Mouse (Mus musculus): Measurements from ENCODE around the gene Tsacc.

Tsacc gene

DNA sequence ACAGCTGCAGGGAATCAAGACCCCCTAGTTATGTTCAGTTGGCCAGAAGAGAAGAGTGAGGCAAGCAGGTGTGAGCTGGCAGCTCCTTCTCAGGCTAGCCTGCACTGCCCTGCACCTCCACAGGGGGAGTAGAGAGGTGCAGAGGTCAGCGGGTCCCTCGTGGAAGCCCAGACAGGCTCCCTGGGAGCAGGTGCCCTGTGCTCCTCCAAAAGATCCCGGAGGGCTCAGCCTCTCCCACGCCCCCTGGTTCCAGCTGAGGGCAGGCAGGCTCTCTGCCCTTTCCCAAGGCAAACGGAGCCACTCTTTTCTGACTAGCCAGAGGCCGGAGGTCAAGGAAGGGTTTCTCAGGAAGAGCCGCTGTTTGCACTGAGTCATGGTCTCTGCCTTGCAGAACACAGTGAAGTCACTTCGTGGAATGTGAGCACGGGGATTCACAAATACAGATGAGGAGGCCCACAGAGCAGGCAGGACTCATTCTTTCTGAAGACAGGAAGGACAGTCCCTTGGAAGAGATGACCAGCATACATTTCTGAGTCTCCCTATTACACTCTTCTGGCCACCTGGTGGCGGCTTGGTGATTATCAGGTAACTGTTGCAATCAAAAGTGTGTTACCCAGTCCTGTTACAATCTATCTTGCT is 59.1 kb downstream of the Tsacc start:
- no peak for DNase-seq

DNA sequence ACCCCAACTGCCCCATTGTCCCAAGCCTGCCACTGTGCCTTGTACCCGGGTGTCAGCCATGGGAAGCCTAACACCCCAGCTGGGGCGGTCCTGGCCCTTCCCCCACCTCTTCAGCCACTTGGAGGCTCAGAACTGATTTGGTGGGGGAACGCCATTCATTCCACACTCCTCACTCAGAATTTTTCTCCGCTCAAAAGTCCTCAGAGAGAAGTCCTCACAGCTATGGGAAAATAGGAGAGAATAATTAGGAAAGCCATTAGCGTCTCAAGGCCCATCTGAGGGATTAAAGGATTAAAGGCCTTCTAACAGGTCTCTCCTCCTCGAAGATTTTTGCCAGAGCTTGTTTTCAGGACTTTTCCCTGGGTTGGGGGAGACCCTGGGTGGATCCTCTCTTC is 59.6 kb downstream of the Tsacc start:
- no peak for DNase-seq

DNA sequence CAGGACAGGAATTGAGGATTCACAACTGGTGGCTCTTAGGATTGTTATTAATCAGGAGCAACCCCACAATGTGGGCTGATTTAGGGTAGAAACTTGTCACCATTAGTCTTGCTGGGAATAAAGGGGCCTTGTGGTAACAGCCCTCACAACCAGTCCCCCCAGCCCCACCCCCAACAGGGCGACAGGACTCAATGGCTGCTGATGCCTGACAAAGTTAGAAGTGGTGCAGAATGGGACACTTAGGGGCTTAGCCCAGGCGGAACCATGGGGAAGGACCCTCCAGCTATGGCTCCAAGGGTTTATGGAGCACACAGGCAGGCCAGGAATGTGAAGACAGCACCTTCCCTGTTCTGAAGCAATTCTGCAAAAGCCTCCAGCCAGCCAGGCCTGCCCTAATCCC is 61.2 kb downstream of the Tsacc start:
- DNase-seq = no peak

- no peak for DNase-seq
These were observed 61.6 kb downstream of the Tsacc start for GRCm38 (mm10) chr3:88235216-88235615.

GRCm38 (mm10) chr3:88234041-88234440 is 62.8 kb downstream of the Tsacc start:
- no peak for DNase-seq

DNA sequence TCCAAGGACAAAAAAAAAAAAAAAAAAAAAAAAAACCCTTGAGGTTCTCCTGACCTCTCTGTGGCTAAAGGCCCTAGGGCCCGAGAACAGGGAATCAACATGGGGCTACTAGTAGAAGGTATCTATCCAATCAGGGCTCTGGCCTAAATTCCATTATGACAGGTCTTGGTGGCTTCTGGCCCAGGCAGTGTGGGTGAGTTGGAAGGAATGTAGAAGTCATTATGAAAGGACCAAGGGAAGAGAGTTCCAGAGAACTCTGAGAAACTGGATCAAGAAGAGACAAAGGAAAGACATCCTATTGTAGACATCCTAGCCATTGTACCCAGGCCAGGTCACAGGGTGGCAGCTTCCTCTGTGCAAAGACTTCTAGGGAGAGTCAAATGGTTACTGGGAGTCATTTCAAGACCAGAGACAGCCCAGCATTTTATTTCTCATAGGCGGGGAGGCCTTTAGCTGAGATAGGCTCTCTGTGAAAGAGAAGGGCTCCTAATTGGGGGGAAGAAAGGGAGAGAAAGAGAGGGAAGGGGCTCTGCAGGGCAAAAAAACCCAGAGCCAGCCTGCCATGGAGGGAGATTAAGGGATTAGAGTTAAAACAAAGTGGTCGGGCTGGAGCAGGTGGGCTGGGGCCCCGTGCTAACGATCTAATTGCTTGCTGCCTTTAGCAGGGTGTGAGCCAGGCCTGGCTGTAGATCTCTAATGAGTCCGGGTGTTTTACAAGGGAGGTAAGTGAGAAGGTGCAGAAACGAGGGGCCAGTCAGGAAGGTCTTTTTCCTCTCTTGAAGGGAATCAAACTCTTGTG is 63.7 kb downstream of the Tsacc start:
- no peak for DNase-seq
